Mouse (Mus musculus): ENCODE results near the gene Olfr1330. TPM values are rescaled to one million over a fixed set of nuclear protein-coding genes. Genes with fewer than 3 reads are reported as not detected.
"Not testable (repeated sequence)": the region's sequence is repeated elsewhere in the genome, so short reads cannot be mapped to it uniquely, and the experiment has no call there.

The Olfr1330 gene
- total RNA-seq (2022), result not detected

- DNase-seq (ENCODE audit: low spot score in 2 of 2), result no peak
These were observed at the start of gene Olfr1330 for GRCm38 (mm10) chr4:118888297-118888696. TSS of gene Olfr1330 (plus strand) at chr4:118888597.

- DNase-seq (ENCODE audit: low spot score in 2 of 2), result no peak
These were observed 26.6 kb upstream of the Olfr1330 start for GRCm38 (mm10) chr4:118861791-118862190.

- DNase-seq (ENCODE audit: low spot score in 2 of 2), result peak in 1 of 2 experiments; percentile 22
These were observed 25.7 kb upstream of the Olfr1330 start for GRCm38 (mm10) chr4:118862704-118863103.

GRCm38 (mm10) chr4:118864349-118864748, 24.0 kb upstream of the Olfr1330 start, which contains the start of gene Olfr1331:
TSS of gene Olfr1331 (plus strand) at chr4:118864649.
- no peak for DNase-seq (ENCODE audit: low spot score in 2 of 2)

GRCm38 (mm10) chr4:118867566-118867965, 20.8 kb upstream of the Olfr1330 start:
- no peak for DNase-seq (ENCODE audit: low spot score in 2 of 2)

GRCm38 (mm10) chr4:118901981-118902380, 13.6 kb downstream of the Olfr1330 start:
- DNase-seq (ENCODE audit: low spot score in 2 of 2), result no peak

- not testable (repeated sequence) for DNase-seq (ENCODE audit: low spot score in 2 of 2)
These were observed 29.0 kb downstream of the Olfr1330 start, which contains the start of gene Olfr1329 for GRCm38 (mm10) chr4:118917365-118917764. TSS of gene Olfr1329 (minus strand) at chr4:118917465.

- not testable (repeated sequence) for DNase-seq (ENCODE audit: low spot score in 2 of 2)
These were observed 42.9 kb downstream of the Olfr1330 start for GRCm38 (mm10) chr4:118931326-118931725.

GRCm38 (mm10) chr4:118938512-118938911, 50.1 kb downstream of the Olfr1330 start, which contains the start of gene Olfr1328:
TSS of gene Olfr1328 (minus strand) at chr4:118938612.
- no peak for DNase-seq (ENCODE audit: low spot score in 2 of 2)

Other genes with a start within 250 kb of the Olfr1330 start
- not detected for gene Olfr62, start 229.6 kb upstream of the Olfr1330 start, total RNA-seq (2022)
- not detected for gene Olfr1342, start 195.8 kb upstream of the Olfr1330 start, total RNA-seq (2022)
- not detected for gene Olfr1341, start 185.1 kb upstream of the Olfr1330 start, total RNA-seq (2022)
- not detected for gene Olfr1340, start 168.5 kb upstream of the Olfr1330 start, total RNA-seq (2022)
- gene Olfr1339, start 156.4 kb upstream of the Olfr1330 start, total RNA-seq (2022), result not detected
- gene Olfr1338, start 129.9 kb upstream of the Olfr1330 start, total RNA-seq (2022), result not detected
- gene Olfr1337, start 106.0 kb upstream of the Olfr1330 start, total RNA-seq (2022), result not detected
- gene Olfr1335, start 78.7 kb upstream of the Olfr1330 start, total RNA-seq (2022), result not detected
- not detected for gene Olfr1333, start 52.3 kb upstream of the Olfr1330 start, total RNA-seq (2022)
- gene Olfr1331, start 23.9 kb upstream of the Olfr1330 start, total RNA-seq (2022), result not detected
- gene Olfr1329, start 28.9 kb downstream of the Olfr1330 start, total RNA-seq (2022), result not detected
- gene Olfr1328, start 50.0 kb downstream of the Olfr1330 start, total RNA-seq (2022), result not detected
- gene Lao1, start 73.0 kb downstream of the Olfr1330 start, total RNA-seq (2022), result under 1 TPM in 2 of 4 experiments, not detected in 2; 0.37 to 0.42 TPM
- gene Slc2a1, start 220.1 kb downstream of the Olfr1330 start, total RNA-seq (2022), result 100 to 1,000 TPM in 1 of 4 experiments, 10 to 100 TPM in 3; 83.3 to 103 (median 92.3) TPM

Measured in left cerebral cortex, adult 8-10 months (tissue).